Mouse (Mus musculus) left cerebral cortex, adult 18-20 months (tissue): ENCODE measurements around the gene Kcnma1. TPM values are rescaled to one million over a fixed set of nuclear protein-coding genes. Genes with fewer than 3 reads are reported as not detected.
A peak's percentile ranks its signal among the peaks of the same experiment; 100 is the strongest.

Source experiments
- DNase-seq, 2 experiments: peaks; one replicate each; pipeline ENCODE4 v3.0.0; 2021 to 2022; ENCODE audit warnings: low spot score in 2 of 2, mixed read lengths in 1 of 2
- total RNA-seq, 2 experiments: library from RNA; stranded (reverse); gene quantifications; 2 replicates each; pipeline ENCODE4 v1.2.3; 2021

Kcnma1 gene
- total RNA-seq, 2 experiments from 2014 or later, result 160 to 172 TPM

DNA sequence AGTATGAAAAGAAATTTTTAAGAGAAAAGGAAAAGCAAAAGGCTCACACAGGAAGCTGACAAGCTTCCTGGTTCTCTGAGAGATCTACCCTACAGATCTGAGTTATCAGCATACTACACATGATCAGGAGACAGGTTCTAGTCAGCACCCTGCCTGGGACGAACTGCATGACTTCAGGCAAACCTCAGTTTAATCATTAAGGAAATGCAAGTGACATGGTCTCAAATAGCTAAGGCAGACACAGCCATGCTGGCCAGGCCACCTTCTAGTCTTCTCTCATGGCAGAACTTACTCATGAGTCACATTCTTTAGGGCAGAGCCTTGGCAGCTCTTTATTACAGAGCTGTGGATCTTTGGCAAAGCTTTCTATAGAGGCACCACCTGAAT lies 227.6 kb downstream of the Kcnma1 start:
- DNase-seq, result no peak

GRCm38 (mm10) chr14:23785921-23786686 lies 228.2 kb downstream of the Kcnma1 start:
- DNase-seq, result peak; percentile 57 to 59

DNA sequence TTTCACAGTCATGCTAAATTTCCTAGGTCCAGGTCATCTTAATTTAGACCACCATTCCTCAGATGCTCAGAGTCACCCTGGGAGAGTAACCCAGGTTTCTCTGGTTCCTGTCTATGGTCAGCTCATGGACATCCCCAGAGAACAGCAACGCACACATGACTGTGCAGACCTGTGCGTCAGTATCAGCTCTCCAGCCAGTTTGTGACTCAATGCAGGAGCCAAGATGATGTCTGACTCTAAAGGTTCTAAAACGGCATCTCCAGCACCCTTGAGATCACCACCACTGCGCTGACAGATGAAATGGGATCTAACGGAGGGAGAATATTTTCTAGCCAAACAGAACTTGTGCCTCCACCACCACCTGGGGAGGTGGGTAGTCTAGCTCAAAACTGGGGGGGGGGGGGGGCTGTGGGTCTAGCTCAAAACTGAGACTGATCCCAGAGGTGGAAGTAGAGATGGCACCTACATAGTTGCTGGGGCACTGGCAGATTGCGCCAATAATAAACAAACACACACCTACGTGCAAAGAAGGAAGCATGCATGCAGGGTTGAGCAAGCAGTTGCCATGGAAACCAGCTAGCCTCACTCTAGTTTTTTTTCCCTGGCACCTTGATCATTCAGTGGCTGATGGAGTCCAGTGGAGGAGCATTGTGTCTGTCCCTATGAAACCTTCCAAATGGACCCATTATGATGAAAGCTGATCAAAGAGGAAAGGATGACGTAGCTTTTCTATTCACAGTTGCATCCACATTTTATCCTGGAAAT lies 231.3 kb downstream of the Kcnma1 start:
- peak; percentile 36 to 52 for DNase-seq

GRCm38 (mm10) chr14:23774542-23774941 lies 239.7 kb downstream of the Kcnma1 start:
- DNase-seq, result no peak

- no peak for DNase-seq
Measured at GRCm38 (mm10) chr14:23772685-23773084, 241.6 kb downstream of the Kcnma1 start.

GRCm38 (mm10) chr14:23771794-23772193 lies 242.5 kb downstream of the Kcnma1 start:
- no peak for DNase-seq

GRCm38 (mm10) chr14:23762471-23762870 lies 251.8 kb downstream of the Kcnma1 start:
- no peak for DNase-seq

- peak; percentile 24 to 42 for DNase-seq
Measured at GRCm38 (mm10) chr14:23759626-23760025, 254.7 kb downstream of the Kcnma1 start.

GRCm38 (mm10) chr14:23758421-23758820 lies 255.9 kb downstream of the Kcnma1 start:
- peak; percentile 11 to 21 for DNase-seq

DNA sequence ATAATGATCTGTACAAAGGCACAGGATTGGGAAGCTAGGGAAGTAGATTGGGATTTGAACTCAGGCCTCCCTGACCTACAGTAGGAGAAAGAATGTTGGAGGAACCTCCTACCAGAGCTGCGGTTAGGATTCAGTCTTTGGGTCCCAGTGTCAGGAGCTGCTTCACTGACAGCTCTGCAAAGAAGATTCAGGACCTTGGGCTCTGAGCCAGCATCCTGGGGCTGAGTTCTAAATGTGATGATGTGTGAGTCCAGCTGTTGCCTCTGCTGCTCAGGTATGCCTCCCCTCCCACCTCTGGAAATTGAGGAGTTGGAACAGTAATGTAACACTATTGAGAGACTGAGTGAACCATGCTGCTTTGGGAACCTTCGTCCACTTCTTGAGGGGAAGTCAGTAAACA lies 266.3 kb downstream of the Kcnma1 start:
- no peak for DNase-seq

- DNase-seq, result no peak
Measured at GRCm38 (mm10) chr14:23746976-23747375, 267.3 kb downstream of the Kcnma1 start.

DNA sequence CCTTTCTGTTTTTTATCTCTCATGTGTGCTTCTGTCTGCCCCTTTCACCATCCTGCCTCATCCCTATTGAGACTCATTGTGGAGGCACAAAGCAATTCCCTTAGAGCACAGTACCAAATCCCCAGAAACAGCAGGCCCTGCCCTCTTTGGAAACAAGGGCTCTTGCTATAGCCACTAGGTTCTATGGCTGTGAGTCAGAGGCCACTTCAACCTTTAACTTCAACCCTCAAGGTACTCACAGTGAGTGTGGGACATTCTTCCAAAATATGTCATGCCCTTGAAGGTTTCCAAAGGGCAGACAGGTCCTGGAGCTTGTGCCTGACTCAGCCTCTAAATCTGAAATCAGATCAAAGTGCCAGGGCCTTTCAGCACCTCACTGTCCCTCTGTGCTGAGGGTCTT lies 272.8 kb downstream of the Kcnma1 start:
- no peak for DNase-seq

GRCm38 (mm10) chr14:23734200-23734599 lies 280.1 kb downstream of the Kcnma1 start:
- no peak for DNase-seq

DNA sequence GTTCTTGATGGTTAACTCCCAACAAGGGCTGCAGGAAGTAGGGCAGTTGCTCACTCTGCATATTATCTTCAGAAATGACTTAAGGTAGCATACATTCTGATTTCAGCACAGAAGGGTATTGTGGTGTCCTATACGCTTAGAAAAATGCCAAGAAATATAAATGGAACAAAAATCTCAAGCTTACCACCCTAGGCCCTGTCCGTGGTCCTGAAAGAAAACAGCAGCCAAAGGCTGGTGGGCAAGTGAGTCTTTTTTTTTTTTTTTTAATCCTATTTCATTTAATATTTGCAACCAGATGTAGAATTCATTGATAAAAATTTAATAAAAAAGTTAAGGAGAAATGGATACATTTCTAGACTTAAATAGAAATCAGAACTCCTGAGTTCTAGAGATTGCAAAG lies 284.9 kb downstream of the Kcnma1 start:
- DNase-seq, result no peak

DNA sequence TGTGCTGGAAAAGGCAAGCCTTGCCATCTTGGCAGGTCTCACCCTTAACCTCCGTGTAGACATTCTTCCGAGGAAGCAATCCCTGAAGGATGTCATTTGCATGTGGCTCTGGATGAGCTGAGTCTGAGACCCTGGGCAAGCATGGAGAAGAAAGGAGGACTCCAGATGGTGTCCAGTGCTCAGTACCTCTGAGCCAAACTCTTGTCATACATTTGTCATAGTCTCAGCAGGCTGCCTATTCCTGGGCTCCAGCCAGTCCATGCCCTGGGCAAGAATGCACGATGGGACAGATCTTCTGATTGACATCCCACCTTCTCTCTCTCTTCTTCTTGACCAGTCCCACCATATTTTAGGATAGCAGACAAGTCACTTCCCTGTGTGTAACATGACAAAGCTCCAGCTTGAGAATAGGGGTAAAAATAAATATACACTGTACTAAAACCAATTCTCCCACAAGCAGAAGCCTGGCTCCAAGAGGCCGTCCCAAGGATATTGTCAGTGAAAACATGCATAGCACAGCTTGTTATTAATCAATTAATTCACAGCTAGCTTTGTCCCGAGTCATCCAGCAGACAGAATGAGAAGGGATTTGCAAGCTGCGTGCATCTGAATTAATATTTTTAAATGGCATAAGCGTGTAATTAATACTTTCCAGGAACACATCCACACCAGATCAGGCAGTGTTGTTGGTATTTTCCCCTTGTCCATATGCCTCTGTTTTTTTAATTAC lies 290.4 kb downstream of the Kcnma1 start:
- DNase-seq, result no peak

DNA sequence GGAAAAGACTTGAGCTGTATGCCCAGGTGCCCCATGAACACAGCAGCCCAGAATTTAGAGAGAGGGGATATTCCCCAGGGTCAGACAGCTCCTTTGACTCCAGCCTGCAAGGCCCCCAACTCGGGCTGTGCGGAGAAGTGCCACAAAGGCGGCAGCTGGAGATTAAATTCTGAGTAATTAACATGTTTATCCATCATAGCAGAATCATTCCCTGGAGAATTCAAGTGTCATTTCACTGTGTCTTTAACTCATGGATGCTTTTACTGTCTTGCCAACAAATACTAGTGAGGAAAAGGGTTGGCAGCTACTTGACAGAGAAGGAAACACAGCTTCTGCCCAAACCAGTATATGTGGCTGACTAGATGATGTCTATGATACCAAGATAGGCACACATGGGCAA lies 295.0 kb downstream of the Kcnma1 start:
- no peak for DNase-seq

GRCm38 (mm10) chr14:23718667-23719066 lies 295.6 kb downstream of the Kcnma1 start:
- peak; percentile 20 to 37 for DNase-seq

DNA sequence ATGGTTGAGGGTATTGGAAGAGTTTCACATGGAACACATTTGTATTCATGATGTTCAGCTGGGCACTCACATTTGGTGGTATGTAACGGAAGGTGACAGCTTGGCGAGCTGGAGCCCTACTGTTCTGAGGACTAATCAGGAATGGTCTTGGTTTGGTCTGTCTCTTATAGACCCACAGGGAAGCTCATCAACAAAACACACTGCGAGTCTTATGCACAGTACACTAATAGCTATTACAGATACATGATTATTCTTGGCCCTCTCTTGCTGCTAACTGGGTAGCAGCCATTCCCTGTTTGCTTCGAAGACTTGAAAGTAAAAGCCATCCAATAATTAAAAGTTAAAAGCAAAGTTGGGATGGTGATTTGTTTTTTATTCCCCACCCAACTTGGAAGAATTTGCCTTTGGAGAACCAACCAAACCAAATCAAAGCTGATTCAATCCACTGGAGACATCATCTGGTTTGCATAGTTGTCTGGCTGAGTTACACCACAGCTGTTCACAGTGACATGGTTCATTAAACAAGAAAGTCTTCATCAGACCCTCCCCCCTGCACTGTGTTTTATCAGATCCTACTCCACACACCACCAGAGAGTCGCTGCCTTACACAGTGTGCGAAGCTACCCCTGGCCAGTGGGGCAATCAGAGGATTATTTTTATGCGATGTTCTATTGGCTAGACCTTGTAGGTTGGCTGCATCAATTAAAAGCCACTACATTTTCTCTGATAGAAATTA lies 299.7 kb downstream of the Kcnma1 start:
- DNase-seq, result no peak

- no peak for DNase-seq
Measured at GRCm38 (mm10) chr14:23712891-23713290, 301.4 kb downstream of the Kcnma1 start.

DNA sequence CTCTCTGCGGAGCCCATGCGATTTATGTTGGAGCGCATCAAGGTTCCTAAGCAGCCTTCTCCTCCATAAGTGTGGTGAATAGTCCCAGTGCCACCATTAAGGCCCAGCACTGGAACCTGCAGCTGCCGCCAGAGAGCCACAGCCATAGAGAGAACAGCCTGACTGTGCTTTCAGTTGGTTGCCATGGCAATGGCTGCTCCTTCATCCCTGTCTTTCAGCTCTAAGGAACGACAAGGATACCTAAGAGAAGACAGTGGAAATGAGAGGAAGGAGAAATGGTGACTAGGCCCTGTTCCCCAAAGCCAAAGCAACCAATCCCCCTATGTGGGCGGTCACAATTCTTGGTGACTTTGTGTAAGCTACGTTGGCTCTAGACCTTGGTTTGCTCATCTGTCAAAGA lies 303.3 kb downstream of the Kcnma1 start:
- peak; percentile 21 to 44 for DNase-seq

GRCm38 (mm10) chr14:23706837-23707236 lies 307.5 kb downstream of the Kcnma1 start:
- DNase-seq, result no peak
